Mouse (Mus musculus) 3134 (cell line): Measurements from ENCODE around the gene Rtp2.
A peak's percentile ranks its signal among the peaks of the same experiment; 100 is the strongest.
"Not testable (repeated sequence)": the region's sequence is repeated elsewhere in the genome, so short reads cannot be mapped to it uniquely, and the experiment has no call there.

ENCODE experiments used
- DNase-seq: peaks from one replicate; pipeline ENCODE4 v3.0.0-alpha.2; 2011; ENCODE audit warnings: low spot score; ENCODE audit not compliant: insufficient read length; ENCODE audit errors: extremely low read depth

The Rtp2 gene

DNA sequence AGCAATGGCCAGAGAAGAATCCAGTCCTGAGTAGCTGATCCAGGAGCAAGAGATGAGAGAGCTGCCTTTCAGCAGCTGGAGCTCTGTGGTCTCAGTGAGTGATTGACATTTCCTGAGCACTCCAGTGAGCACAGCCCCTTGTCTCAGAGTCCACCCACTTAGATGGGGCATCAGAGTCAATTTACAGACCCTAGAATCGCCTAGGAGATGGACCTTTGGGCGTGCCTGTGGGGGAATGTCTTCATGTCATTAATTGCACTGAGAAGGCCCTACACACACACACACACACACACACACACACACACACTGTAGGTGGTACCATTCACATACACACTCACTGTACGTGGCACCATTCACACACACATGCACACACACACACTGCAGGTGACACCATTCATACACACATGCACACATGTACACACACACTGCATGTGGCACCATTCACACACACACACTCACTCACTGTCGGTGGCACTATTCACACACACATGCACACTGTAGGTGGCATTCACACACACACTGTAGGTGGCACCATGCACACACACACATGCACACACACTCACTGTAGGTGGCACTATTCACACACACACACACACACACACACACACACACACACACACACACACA, 20.0 kb upstream of the Rtp2 start:
- no peak for DNase-seq

- no peak for DNase-seq
Observed at GRCm38 (mm10) chr16:23947654-23948053, 15.5 kb upstream of the Rtp2 start.

- DNase-seq = no peak
Observed at GRCm38 (mm10) chr16:23944801-23945200, 12.6 kb upstream of the Rtp2 start.

GRCm38 (mm10) chr16:23934397-23934796, 2.2 kb upstream of the Rtp2 start:
- DNase-seq = no peak

- DNase-seq = no peak
Observed at GRCm38 (mm10) chr16:23931275-23931674, 919 bp downstream of the Rtp2 start.

DNA sequence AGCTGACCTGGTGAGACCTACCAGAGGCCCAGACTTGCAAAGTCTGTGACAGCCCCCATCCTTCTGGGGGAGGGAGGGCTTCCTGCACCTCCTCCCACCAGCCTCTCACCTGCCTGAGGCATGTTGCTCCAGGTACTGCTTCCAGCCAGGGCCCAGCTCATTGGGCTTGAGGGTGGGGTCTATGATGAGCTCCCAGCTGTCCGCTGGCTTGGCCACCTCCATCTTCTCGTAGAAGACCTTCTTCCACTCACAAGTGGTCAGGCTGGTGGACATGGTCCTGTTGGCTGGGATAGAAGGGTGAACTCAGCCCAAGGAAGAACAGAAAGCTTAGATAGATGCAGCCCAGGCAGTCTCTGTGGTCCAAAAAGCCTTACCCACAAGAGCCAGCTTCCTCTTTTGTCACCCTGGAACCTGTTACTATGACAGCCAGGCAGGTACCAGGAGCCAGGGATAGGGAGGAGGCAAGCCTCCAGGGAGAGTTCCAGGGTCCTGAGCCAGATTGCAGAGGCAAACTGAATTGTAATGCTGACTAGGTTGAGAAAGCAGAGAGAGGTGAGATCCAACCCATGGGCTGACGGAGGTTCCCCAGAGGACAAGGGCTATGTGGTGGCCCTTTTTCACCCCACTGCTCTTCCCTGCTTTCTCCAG, 1.6 kb downstream of the Rtp2 start:
- no peak for DNase-seq

- DNase-seq = no peak
Observed at GRCm38 (mm10) chr16:23927301-23928114, 4.7 kb downstream of the Rtp2 start.

- DNase-seq = no peak
Observed at GRCm38 (mm10) chr16:23922906-23923305, 9.3 kb downstream of the Rtp2 start.

DNA sequence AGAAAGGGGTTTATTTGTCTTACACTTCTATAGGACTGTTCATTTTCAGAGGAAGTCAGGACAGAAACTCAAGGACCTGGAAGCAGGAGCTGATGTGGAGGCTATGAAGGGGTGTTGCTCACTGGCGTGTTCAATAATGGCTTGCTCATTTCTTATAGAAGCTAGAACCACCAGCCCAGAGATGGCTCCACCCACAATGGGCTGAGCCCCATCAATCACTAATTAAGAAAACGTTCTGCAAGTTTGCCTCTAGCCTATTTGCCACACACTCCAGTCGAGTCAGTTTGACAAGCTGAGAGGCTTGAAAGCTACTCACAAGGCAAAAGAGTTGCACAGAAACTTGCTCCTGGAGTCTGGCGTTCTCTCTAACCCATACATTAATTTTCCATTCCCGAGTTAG, 10.5 kb downstream of the Rtp2 start:
- DNase-seq = no peak

GRCm38 (mm10) chr16:23919418-23919817, 12.8 kb downstream of the Rtp2 start:
- DNase-seq = no peak

- no peak for DNase-seq
Observed at GRCm38 (mm10) chr16:23913401-23913800, 18.8 kb downstream of the Rtp2 start.

- DNase-seq = no peak
Observed at GRCm38 (mm10) chr16:23912741-23913140, 19.5 kb downstream of the Rtp2 start.

- not testable (repeated sequence) for DNase-seq
Observed at GRCm38 (mm10) chr16:23909015-23909354, 23.2 kb downstream of the Rtp2 start.

GRCm38 (mm10) chr16:23908076-23909014, 23.8 kb downstream of the Rtp2 start:
- not testable (repeated sequence) for DNase-seq

GRCm38 (mm10) chr16:23906586-23906985, 25.6 kb downstream of the Rtp2 start:
- DNase-seq = not testable (repeated sequence)

DNA sequence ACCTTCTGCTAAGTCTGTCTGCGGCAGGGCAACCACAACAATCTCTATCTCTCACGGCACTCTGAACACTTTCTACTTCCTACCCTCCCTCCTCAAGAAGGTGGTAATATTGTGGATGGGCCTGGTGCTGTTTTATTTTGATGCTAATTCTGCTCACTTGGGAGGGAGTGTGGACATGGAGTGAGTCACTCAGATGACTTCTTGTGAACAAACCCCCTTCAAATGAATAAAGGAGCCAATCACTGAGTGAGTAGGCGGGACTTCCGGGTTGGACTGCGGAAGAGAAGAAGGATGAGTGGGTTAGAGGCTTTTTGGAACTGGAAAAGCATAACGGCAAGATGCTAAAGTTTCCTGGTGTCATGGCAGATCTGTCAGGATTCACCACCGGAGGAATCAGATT, 30.8 kb downstream of the Rtp2 start:
- no peak for DNase-seq

DNA sequence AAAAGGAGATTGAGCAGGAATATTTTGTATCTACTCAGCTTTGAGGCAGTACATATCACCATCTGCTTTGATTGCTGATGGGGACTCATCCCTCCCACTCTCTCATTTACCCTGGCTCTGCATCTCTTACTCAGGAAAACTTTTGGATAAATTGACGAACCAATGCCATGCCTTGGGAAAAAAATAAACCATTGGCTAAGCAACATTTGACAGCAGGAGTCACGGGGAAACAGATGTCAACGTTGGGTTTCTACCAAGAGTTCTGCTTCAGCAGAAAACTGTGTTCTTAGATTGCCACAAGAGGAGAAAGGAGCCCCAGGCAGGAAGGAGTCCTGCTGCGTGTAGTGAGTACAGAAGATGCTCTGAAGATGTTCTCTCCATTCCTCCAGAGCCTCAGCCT, 32.1 kb downstream of the Rtp2 start:
- DNase-seq = no peak

DNA sequence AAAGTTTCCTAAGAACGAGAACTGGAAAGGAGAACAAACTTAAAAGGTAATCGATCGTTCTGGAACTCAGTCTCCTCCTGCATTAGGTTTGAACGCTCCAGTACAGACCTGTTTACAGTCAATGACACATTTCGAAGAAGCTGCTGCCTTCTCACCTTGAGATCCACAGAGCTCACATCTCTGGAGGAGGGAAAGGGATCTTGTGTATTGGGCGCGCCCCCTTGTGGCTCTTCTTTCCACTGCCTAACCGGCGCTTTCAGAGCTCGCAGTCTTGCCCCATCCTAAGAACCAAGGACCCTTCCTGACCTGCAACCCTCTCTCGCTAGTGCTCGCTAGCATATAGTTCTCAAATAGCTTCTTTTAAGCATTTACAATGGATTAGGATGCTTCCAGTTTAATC, 33.4 kb downstream of the Rtp2 start:
- DNase-seq = peak; percentile 62

- DNase-seq = peak; percentile 71
Observed at GRCm38 (mm10) chr16:23897984-23898586, 34.1 kb downstream of the Rtp2 start.

- DNase-seq = peak; percentile 62
Observed at GRCm38 (mm10) chr16:23897486-23897885, 34.7 kb downstream of the Rtp2 start.
